Mouse (Mus musculus) adipocyte (in vitro differentiated cells): ENCODE results near the gene D2hgdh.
"Not testable (repeated sequence)": the region's sequence is repeated elsewhere in the genome, so short reads cannot be mapped to it uniquely, and the experiment has no call there.

Source experiments
- DNase-seq: peaks from one replicate; pipeline ENCODE4 v3.0.0-alpha.2; 2016; ENCODE audit warnings: low spot score

The D2hgdh gene

DNA sequence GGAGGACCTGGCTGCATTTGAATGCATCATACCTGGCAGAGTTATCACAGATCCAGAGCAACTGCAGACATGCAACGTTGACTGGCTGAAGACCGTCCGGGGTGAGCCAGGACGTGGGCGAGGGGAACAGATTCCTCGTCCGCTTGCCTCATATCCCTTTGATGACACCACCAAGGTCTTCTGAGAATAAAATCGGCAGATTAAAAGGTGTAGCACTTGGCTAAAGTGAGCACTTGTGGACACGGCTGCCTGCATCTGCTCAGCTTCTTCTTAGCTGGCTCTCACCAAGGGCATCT, 1.8 kb downstream of the D2hgdh start:
- DNase-seq: no peak

DNA sequence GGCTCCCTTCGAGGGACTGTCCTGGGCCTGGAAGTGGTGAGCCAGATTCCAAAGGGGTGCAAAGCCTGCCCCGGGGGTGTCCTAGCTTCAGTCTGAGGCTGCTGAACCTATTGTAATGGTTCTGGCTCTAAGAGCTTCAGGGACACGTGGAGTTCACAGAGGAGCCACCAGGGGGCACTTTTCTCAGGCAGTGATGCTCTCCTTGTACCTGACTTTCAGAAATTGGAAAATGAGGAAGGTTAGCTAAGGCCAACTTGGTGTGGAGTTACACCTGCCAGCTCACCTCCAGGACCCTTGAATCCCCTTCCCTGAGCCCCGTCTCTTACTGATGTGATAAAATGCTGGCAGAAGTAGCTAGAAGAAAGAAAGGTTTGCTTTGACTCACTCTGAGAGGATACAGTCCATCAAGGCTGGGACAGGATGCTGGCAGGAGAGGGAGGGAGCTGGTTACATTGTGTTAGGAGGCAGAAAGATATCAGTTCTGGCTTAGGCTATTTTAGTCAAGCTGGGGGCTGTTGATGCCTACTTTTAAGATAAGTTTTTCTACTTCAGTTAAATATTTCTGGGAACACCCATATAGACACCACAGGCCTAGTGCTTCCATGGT, 8.1 kb downstream of the D2hgdh start:
- DNase-seq: not testable (repeated sequence)

DNA sequence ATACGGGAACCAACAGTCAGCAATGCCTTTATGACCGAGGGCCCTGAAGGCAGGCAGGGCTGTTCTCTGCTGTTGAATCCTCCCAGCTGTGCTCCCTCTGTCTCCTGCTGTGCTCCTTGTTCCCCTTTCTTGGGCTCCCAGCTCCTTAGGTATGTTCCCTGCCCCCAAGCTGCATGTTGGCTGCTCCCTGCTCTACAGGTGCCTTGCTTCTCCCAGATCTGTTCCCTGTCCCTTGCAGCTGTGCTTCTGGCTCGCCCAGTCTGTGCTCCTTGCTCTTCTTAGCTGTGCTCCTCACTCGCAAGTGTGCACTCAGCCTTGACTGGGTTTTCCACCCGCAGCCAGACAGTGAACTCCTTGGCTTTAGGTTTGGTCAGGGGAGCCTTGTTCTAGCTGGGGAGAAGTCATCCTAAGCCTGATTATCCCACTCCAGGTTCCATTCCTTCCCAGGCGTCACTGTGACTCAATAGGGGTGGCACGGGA, 10.0 kb downstream of the D2hgdh start:
- DNase-seq: no peak

DNA sequence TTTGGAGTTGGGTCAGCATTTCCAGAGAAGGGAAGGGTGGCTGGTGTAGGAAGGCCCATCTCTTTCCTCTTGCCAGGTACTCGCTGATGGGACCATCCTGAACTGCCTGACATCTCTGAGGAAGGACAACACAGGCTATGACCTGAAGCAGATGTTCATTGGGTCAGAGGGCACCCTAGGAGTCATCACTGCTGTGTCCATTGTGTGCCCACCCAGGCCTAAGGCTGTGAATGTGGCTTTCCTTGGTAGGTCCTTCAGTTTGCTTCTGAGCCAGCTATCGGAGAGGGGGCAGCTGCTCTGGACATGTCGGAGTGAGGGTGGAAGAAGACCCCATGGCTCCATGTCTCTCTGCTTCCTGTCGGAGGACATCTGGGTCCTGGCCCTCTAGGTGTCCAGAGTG, 10.5 kb downstream of the D2hgdh start:
- no peak for DNase-seq

DNA sequence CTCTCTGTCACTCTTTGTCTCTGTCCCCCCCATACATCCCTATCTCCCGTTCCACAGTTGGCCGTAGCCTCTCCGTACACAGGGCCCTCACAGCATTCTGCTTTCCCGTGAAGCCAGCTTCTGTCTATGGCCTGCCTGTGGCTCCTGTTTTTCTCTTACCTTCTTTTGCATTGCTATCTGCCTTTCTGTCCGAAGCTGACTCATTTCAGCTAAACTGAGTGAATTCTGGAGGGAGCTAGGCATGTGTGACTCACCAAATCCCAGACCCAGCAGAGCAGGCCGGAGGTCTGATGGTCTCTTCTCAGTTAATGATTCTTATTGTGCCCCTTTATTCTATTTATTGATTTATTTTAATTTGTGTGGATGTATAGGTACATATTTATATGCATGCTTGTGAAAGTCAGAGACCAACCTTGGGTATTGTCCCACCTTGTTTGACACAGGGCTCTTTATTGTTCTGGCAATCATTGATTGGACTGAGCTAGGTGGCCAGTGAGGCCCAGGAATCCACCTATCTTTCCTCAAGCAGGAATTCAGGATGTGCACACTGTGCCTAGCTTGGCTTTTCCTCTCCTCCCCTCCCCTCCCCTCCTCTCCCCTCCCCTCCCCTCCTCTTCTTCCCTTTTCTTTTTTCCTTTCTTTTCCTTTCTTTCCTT, 11.3 kb downstream of the D2hgdh start:
- no peak for DNase-seq

DNA sequence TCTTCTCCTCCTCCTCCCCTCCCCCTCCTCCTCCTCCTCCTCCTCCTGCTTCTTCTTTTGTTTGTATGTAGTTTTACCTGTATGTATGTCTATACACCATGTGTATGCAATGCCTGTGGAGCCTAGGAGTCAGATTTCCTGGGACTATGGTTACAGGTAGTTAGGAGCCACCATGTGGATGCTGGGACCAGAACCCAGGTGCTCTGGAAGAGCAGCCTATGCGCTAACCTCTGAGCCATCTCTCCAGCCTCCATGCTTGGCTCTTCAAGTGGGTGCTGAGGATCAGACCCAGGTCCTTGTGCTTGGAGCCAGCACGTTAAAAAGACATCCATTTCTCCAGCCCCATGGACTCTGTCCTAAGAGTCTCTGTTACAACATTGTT, 11.8 kb downstream of the D2hgdh start:
- no peak for DNase-seq

DNA sequence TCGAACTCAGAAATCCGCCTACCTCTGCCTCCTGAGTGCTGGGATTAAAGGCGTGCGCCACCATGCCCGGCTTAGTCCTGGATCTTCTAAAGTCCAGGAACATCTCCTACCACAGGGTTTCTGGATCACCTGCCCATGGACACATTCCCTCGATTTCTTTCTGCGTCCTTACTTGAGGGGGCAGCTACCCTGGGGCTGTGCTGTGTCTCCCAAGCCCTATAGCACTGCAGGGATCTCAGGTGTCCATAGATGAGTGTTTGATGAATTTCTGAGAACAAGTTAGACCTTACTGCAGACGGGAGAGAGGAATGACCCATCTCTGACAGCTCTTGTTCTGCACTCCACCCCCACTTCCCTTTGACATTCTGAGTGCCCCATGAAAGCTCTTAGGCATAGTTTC, 12.6 kb downstream of the D2hgdh start:
- DNase-seq: no peak

DNA sequence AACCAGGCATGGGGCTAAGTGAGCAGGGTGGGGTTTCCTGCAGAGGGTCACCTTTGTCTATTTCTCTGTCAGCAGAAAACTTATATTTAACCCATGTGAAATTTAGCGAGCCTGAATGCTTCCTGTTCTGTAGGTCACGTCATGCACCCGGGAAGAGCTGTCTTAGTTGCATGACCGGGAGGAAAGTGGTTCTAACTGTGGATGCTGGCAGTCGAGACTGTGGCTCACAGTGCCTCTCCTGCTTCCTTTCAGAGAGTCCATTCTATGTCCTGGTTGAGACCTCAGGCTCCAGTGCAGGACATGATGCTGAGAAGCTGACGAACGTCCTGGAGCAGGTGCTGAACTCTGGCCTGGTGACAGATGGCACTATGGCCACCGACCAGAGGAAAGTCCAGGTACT, 13.9 kb downstream of the D2hgdh start:
- DNase-seq: not testable (repeated sequence)

DNA sequence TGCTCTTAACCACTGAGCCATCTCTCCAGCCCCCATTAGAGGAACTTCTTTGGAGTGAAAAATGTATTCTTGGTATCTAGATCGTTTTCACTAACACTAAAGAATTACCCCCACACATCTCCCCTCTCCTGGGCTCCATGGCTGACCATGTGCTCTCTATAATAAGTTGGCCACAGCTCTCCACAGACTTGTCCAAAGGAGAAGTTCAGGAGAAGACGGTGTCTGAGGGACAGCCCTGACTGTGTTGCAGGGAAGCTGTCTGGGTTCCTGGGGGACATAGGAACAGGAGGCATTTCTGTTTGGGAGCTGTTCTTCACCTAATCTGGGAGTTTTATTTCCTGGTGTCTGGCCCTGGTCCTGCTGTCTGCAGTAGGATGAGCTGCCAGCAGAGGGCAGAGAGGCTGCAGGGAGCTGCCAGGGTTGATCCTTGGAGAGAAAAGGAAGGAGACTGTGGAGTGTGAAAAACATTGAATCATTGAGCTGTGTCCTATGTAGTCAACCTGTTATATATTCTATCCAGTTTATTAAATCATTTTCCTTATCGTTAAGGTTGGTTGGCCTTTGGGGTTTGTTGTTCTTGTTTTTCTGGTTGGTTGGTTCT, 21.2 kb downstream of the D2hgdh start:
- not testable (repeated sequence) for DNase-seq

GRCm38 (mm10) chr1:93855790-93856189, 31.1 kb downstream of the D2hgdh start:
- not testable (repeated sequence) for DNase-seq

- no peak for DNase-seq
Observed at GRCm38 (mm10) chr1:93857370-93857769, 32.7 kb downstream of the D2hgdh start.

GRCm38 (mm10) chr1:93857991-93858390, 33.3 kb downstream of the D2hgdh start:
- DNase-seq: no peak

- no peak for DNase-seq
Observed at GRCm38 (mm10) chr1:93859619-93860018, 34.9 kb downstream of the D2hgdh start.

DNA sequence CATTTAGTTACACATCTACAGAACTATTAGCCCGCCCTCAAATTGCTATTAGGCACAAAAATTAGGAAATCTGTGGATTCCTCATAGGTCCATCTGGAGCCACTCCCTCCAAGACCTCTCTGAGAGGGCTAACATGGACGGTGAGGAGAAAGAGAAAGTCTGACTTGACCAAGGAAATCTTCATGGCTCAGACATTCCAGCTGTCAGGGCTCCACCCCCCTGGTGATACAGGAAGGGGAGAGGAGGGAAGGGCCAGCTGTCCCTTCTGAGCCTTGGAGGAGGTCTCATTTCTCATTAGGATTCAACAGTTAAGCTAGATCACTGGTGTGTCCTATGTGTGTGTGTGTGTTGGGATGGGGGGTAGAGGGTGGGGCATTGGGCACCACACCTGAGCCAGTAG, 36.3 kb downstream of the D2hgdh start, which contains the start of gene Gal3st2:
Gal3st2 (plus strand) TSS at position 259 of the 400 bp plus-strand sequence.
- not testable (repeated sequence) for DNase-seq

GRCm38 (mm10) chr1:93871594-93872105, 46.9 kb downstream of the D2hgdh start:
- DNase-seq: not testable (repeated sequence)

- DNase-seq: not testable (repeated sequence)
Observed at GRCm38 (mm10) chr1:93874405-93874804, 49.7 kb downstream of the D2hgdh start.

DNA sequence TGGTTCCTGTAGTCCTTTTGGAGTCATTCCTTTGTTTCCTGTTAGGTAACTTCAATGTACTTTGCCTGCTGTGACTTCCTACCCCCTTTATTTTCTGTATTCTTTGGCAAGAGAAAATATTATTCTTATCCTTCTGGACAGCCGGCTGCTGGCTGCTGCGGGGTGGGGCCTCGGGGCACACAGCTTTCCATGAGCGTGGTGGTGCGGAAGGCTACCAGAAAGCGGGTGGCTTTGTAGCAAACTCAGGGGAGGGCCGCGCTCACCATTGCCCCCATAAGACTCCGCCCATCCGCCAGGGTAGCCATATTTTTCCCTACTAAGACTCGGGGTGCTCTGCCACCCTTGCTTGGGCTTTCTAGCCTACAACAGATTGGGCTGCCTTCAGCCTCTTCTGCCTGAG, 57.1 kb downstream of the D2hgdh start:
- not testable (repeated sequence) for DNase-seq

DNA sequence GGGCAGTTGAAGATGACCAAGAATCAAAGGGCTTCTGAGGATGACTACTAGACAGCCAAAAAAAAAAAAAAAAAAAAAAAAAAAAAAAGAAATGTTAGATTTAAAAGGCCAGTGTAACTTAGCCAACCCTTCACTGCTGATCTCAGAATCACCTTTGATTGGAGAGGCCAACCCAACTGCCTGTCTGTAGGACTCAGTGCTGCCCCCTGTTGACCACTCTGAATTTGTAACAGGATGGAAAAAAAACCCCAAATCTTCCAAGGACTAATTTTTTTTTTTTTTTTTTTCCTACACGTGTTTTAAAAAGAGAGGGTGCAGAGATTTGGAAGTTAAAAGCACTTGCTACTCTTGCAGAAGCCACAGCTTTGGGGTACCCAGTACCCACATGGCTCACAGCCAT, 66.2 kb downstream of the D2hgdh start:
- DNase-seq: not testable (repeated sequence)

GRCm38 (mm10) chr1:93897395-93897794, 72.7 kb downstream of the D2hgdh start:
- DNase-seq: not testable (repeated sequence)

DNA sequence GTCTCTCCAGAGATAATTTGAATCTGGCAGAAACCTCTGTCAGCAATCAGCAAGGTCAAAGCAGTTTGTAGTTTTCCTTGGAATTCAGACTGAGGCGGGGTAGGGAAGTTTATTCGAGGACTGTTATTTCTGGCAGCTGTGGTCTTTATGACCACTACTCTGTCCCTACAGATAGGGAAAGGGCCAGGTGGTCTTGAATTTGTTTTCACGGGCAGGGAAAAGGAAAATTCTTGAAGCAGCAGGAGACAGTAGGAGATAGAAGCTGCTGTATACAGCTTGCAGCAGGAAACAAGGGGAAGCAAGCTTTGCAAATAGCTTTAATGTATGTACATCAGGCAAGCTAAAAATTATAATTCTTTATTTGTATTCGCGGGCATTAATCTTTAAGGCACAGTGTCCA, 76.6 kb downstream of the D2hgdh start:
- not testable (repeated sequence) for DNase-seq
